Mouse (Mus musculus): ENCODE measurements around the gene Slc44a3.

- TF ChIP-seq ZC3H11A (IDR thresholded peaks at IDR 0.05; ENCODE audit: borderline replicate concordance, low read depth, low read length) = no peak
- TF ChIP-seq CHD2 (IDR thresholded peaks at IDR 0.05; ENCODE audit: low read depth, low read length) = no peak
- TF ChIP-seq ZNF384 (IDR thresholded peaks at IDR 0.05; ENCODE audit: low read depth, low read length) = no peak
- no peak for TF ChIP-seq HCFC1 (IDR thresholded peaks at IDR 0.05; ENCODE audit: borderline replicate concordance, insufficient read depth, low read length)
- TF ChIP-seq MAFK (IDR thresholded peaks at IDR 0.05; ENCODE audit: insufficient read depth, low read depth, low read length) = no peak
These were observed 46.5 kb upstream of the Slc44a3 start for GRCm38 (mm10) chr3:121578706-121579105.
